Mouse (Mus musculus) urinary bladder, adult 18-20 months (tissue): ENCODE data around the gene Napb.
A peak's percentile ranks its signal among the peaks of the same experiment; 100 is the strongest.

ENCODE experiments used
- DNase-seq, 2 experiments: peaks; one replicate each; pipeline ENCODE4 v3.0.0; 2022; ENCODE audit warnings: low spot score in 2 of 2, mixed read lengths in 2 of 2

Gene Napb

DNA sequence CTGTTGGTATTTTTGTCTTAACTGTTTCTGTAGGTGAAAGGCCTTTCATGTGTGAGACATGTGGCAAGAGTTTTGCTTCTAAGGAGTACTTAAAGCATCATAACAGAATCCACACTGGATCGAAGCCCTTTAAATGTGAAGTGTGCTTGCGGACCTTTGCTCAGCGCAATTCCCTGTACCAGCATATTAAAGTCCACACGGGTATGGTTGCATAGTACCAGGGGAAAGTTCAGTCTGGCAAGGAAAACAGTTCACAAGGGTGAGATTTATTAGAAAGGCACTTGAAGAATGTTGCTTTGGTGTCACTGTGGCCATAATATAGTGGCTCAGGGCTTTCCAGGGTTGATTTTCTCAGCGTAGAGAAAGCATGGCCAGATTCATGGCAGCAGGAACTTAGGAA is 44.3 kb downstream of the Napb start:
- no peak for DNase-seq

DNA sequence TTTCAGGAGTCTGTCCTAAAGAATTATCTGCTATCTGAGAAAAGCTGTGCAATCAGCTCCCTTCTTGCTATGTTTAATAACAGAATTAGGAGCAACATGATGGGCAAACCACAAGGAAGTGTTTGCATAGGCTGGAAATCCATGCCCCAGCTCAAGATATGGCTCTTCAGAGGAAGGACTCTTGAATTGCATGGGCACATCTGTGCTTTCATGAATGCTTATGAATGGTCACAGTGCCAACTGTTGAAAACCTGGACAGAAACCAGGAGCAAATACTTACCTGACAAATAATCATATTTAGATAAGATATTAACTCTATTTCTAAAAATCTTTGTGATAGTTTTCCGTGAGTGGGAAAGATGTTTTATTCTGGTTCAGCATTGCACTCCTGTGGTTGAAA is 45.4 kb downstream of the Napb start:
- DNase-seq, result no peak

DNA sequence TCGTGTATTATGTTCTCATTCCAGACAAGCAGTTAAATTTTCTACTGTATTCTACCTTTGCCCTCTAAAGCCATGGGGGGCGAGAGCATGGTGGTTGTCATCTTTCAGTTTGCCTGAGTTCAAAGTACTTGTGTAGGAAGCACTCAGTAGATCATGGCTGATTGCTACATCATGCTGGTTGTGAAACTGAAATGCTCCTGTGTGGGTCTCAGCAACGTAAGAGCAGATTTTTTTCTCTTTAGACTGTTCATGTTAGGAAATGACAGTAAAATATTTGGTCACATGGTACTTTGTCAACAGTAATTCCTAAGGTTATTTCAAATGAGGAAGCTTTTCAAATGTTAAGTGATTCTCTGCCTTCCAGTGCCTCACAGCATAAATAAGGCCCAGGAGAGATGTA is 46.6 kb downstream of the Napb start:
- DNase-seq, result no peak

DNA sequence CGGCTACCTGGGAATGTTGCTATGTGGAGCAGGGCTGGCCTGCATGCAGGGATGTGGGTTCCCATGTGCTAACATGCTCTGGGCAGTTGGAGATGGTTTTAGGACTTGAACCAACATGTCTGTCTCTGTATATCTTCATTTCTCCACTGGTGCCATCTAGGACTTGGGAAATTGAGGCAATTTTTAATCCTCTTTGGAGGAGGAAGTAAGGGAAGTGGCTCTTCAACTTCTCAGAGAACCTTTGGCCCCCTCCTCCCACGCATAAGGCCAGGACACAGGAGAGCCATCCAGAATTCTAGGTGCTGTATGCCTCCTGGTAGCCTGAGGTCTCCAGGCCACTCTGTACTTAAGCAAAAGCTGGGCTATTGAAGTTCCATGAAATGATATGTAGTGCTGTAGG is 47.3 kb downstream of the Napb start:
- no peak for DNase-seq

DNA sequence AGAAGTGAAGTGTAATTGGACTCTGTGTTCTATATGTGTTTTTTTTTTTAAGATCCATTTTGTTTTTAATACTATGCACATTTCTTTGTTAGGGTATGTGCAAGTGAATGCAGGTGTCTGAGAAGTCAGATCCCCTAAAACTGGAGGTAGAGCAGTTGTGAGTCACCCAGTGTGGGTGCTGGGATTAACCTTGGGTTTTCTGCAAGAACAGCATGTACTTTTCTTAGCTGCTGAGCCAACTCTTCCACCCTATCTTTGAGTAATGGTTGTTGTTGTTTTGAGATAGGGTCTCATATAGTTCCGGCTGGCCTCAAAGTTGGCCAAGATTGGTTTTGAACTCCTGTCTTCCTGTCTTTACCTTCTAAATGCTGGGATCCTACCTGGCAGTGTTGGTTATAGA is 49.2 kb downstream of the Napb start:
- DNase-seq, result no peak

DNA sequence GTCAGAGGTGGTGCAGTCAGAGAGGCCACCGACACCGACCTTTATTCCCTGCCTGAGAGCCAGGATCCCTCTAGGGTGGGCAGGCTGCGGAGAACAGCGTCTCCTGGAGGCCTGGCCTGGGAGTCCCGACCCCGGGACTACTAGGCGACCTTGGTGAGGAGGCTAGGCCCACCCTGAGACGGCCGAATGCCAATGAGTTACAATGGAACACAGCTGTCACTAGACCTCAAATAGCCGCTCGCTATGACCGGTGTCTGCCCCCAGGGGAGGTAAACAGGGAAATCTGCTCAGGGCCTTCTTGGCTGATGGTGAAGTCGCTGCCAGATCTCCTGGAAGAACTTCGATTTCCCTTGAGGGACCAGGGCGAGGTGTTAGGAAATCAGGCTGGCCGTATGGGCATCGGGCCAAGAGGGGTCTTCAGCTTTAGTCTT is 50.8 kb downstream of the Napb start:
- DNase-seq, result peak in 1 of 2 experiments; percentile 18

DNA sequence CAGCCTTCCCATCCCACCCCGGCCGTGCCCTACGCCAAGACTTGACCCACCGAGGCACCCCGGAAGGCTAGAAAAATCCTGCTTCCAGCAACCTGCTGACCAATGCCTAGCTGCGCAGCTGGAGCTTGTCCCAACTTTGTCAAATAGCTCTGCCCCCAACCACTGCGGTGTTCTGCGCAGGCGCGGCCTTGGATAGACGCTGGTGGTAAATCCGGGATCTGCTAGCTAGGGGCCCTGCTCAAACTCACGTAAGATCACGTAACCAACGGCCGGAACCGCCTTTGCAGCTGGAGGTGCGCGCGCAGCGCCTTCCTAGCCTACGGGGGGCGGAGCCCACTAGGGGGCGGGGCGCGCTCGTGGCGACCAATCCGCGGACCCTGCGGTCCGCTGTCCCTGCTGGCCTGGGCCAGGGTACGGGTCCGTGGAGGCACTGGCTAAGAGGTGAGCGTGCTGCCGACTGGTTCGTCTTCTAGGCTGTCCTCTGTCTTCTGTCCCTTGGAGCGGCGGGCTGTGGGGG is 51.4 kb downstream of the Napb start, which contains the start of gene Gzf1:
Gene Gzf1 (plus strand): TSS at position 249 of the 517 bp plus-strand sequence.
- peak; percentile 97 to 98 for DNase-seq

DNA sequence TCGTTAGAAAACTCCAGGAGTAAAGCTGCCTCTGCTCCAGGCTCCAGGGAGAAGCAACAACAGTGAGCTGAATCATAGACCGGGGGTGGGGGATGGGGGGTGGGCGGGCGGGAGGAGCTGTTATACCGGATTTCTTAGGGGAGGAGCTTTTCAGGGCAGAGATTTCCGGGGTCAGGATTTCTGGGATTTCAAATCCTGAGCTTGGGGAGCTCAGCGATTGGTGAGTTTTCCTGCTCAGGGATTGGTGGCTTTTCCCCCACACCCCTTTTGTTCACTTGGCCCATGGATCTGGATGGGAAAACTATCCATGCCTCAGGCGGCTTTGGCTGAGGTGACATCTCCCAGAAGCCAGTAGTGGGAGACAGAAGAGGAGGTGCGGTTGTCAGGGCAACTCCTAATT is 52.9 kb downstream of the Napb start:
- peak; percentile 37 to 60 for DNase-seq

DNA sequence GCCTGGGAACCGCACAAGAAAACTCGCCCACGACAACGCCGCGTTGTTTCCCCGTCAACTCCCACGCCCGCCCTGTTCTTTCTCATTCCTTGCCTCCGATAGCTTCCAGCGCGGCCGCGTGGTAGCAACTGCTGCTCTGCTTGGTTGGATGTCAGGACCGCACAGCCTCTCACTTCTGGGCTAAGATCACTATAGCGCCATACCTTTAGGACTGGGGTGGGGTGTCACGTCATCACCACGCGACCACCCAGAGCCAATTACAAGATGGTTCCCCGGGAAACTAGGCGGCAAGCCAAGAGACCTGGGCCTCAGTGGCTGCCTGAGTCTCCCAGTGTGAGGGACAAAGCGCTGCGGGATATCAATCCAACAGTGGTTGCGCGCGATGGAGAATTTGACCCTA is 54.5 kb downstream of the Napb start:
- peak; percentile 37 to 41 for DNase-seq

DNA sequence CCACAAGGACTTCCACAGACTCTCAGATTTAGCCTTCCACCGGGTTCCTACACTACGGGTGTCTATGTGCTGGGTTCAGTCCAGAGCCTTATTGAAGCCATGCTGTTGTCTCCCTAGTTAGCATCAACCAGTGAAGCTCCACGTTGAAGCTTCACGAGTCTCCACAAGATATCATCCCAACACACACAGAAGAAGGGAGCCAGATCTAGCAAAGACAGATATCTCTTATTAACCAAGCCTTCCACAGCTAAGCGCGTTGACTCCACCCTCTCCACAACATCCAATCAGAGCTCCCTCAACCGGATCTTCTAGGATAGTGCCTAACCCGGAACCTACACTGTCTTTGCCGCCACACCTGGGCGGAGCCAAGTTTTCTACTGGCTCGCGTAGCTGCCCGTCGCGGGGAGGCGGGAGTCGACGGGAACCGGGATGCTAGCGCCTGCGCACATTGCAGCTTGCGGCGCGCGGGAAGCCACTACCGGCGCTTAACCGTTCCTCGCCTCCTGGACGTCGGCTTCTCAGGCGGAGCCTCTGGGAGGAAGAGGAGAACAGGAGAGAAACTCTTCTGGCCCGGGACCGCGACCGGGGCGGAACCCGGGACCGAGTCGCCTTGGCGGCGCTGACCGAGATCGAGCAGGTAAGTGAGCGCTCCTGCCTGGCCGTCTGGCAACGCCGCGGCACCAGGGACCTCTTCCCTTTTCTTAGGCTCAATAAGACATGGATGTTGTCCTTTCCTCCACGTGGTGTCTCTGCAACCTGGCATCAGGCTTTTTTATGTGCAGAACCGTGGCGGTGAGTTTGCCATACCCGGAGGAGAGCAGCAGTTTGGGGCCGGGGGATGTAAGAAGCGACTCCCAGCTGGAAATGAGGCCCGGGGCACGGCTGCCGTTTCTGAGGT is 59.8 kb downstream of the Napb start, which contains the start of gene Nxt1:
Gene Nxt1 (plus strand): TSS at position 403 of the 898 bp plus-strand sequence.
- DNase-seq, result peak; percentile 99 to 100

DNA sequence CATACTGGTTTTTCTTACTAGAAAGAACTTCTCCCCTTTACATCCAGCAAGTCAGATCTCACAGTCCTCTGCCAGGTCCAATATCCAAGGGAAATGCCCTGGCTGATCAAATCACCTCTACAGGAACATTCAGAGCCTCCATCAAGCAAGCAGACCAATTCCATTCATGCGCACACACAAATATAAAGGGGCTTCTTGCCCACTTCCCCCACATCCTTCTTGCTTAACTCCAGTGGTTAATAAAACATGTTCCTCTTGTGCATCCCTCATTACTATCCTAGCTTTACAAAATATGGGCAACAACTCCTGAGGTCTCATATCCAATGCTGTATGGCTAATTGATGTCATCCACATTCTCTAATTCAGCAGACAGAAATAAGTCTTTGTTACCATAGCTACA is 68.8 kb downstream of the Napb start:
- no peak for DNase-seq

DNA sequence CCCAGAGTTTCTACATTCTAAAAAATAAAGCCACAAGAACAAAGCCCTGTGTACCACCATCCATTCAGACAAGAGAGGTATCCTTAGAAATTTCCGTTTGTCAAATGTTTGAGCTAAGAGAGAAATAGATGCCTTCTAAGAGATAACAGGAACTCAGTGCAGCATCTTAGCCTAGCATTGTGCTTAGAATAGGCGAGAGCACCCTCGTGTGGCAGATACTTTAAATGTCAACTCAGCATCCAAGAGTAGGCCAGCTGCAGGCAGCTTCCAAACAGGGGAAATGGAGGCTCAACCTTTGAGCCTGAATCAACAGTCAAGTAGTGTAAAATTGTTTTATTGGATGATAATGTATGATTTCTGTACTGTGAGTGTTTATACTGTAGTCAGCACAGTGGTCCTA is 77.3 kb downstream of the Napb start:
- DNase-seq, result peak; percentile 41 to 58

DNA sequence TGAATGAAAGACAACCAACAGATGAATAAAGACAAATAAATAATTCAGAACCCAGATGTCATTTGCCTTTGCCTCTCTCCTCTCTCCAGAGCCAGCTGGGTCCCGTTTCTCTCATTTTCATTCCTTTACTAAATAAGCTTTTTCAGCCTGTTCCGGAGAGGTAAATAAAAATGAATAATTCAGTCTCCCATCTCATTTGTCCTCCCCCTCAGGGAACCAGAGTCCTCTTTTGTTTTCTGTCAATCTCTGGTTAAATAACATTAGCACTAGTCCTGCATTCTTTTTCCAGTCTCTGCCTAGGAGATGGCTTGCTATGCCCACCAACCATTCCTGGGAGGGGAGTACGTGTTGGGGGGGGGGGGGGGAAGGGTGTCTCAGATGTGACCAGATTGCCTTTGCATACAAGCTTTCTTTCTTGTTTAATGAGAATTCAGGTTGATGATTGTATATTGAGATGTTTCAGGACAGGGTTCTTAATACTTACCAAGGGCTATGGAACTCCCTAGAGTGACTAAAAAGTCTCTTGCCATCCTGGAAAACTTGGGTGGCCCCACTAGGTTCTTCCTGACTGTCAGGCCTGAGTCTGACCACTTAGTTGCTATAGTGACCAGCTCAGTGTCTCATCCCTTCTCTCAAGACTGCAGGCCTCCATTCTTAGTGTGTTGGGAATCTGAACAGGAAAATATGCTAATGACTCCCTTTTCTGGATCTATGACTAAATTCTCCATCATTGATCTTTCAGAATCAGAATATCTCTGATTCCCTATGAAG is 81.5 kb downstream of the Napb start:
- no peak for DNase-seq

DNA sequence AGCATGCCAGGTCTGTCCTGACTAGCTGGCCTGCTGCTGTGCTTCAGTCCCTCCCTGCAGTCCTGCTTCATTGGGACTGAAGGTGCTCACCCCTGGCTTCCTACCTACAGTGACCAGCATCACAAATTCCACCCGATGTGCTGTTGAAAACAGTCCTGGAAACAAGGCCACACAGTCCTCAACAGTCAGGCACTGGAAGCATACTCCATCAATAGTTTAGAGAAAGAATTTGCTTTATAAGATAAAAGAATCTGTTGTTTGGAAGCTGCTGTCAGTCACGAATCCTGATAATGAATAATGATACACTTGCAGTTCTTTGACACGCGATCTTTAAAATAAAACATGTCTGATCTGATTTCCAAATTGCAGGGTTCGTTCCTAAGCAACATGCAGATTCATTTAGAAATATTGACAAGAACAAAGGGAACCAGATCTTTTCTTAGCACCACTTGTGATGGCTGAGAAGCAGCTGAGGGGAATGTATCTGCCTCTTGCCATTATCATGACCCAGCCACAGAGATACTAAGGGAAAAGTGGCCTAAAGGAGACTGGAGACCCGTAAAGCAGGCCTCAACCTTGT is 87.8 kb downstream of the Napb start:
- no peak for DNase-seq
